Mouse (Mus musculus): Measurements from ENCODE around the gene Slc39a8. TPM values are rescaled to one million over a fixed set of nuclear protein-coding genes. Genes with fewer than 3 reads are reported as not detected.

Slc39a8 gene
- total RNA-seq, 4 experiments from 2014 or later = 1.9 to 3.4 (median 2.9) TPM

GRCm38 (mm10) chr3:135918566-135919180 is 93.6 kb downstream of the Slc39a8 start:
- DNase-seq = no peak

- no peak for DNase-seq
Observed at GRCm38 (mm10) chr3:135919305-135919704, 94.2 kb downstream of the Slc39a8 start.

- DNase-seq = no peak
Observed at GRCm38 (mm10) chr3:135926729-135927128, 101.7 kb downstream of the Slc39a8 start.

- DNase-seq = no peak
Observed at GRCm38 (mm10) chr3:135928184-135928583, 103.1 kb downstream of the Slc39a8 start.

DNA sequence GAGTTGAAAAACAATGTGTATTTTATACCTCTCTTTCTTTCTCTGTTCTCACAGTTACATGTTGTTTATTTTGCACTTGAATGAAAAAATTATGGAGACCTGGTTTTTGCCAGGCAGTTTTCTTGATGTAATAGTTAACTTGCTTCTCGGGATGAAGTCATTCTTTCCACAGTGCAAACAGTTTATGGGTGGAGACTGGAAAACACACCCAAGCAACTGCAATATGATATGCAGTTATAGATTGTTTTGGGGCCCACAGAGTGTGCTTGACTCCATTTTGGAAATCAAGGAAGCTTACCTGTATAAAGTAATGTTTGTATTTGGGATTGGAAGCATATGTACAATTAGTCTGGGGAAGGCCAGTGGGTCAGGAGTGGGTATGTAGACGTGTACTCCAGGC is 112.4 kb downstream of the Slc39a8 start:
- no peak for DNase-seq

Other genes starting within 250 kb of the Slc39a8 start
- gene Nfkb1, start 133.7 kb upstream of the Slc39a8 start, total RNA-seq (2022) = 10 to 100 TPM; 55.7 to 60.5 (median 58.6) TPM